Mouse (Mus musculus) liver, adult 2 months (tissue): ENCODE measurements at regions not wholly inside any gene's neighbourhood (a gene's known extent, or its start where the extent isn't known, plus 50 kb on each side); places are given as distances from the start of the nearest gene placed in this dataset.

Experiments
- CTCF ChIP-seq: fragments of 200-500 bp; IDR thresholded peaks from 2 replicates; pipeline ENCODE4 v1.5.1; 2011; ENCODE audit warnings: low read depth, low read length, control low read depth
- POLR2A ChIP-seq: fragments of 200-500 bp; IDR thresholded peaks from 2 replicates; pipeline ENCODE4 v1.6.1; 2011; ENCODE audit warnings: low read length, control low read depth; ENCODE audit not compliant: insufficient read depth; ENCODE audit errors: extremely low read depth

DNA sequence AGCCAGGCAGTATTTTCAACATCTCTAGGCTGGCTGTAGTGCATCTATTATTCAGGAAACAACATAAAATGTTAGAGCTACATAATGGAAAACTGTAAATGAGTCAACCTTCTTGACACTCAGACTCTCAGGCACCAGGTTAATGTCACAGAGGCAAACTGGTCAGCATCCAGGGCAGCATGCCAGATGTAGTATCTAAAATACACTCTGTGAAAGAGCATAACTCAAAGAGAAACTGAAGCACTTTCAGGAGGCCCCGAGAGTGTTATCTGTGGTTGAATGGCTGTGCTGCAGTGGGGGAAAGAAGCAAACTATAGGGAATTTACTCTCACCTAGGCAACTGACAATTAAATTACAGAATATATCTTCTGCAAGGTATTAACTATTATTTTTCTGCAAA is 253.6 kb upstream of the Pabpc4l start:
- TF ChIP-seq POLR2A (no peak), CTCF (no peak)
